In genomic region chr2:60284467-60284821, GRCm38 (mm10) we compare ENCODE assay signal across 8 mouse cellular contexts. TPM values are rescaled to one million over a fixed set of nuclear protein-coding genes. Genes with fewer than 3 reads are reported as not detected.
DNase-seq lines count a peak whose midpoint lies in the region; ATAC-seq and TF ChIP-seq lines count a peak whose summit lies in the region.

Gene Cd302, minus strand, starts transcription at chr2:60284488.

- intact Hi-C loops in left cerebral cortex, adult 2 months (cut with DNase I): loop anchor here (2.0 kb wide), 1 partner anchor 74 kb away; no protein-coding TSS in a partner anchor

- TF ChIP-seq CTCF in left cerebral cortex, adult 2 months (IDR thresholded peaks at IDR 0.05): no peak
- no peak for TF ChIP-seq CTCF in heart, postnatal 0 days (IDR thresholded peaks at IDR 0.05; ENCODE audit: low read depth)

- no peak for DNase-seq in left cerebral cortex, adult 2 months (ENCODE audit: extremely low spot score in 1 of 2, low spot score in 2 of 2)
- no peak for DNase-seq in left cerebral cortex, adult 11 months (ENCODE audit: low spot score)
- no peak for DNase-seq in heart, postnatal 0 days (ENCODE audit: low spot score)
- no peak for DNase-seq in T-cell, adult 2 months (ENCODE audit: low spot score)
- no peak for DNase-seq in ovary, adult 18-20 months (ENCODE audit: low spot score)
- no peak for DNase-seq in right cerebral cortex, postnatal 36 days (ENCODE audit: low spot score in 2 of 2)

- H3K4me1 ChIP-seq in heart, postnatal 0 days (ENCODE audit: control insufficient read depth, insufficient read depth): 0 out of 2 replicates have a peak, but pooled peaks cover 5% of the 10 kb centered on the region
- peaks cover 12% of the 10 kb centered on the region for H3K4me1 ChIP-seq in liver, embryonic 12.5 days

- H3K4me3 ChIP-seq in left cerebral cortex, adult 2 months: peak within 1 kb of the TSS; percentile 49
- peak within 1 kb of the TSS; percentile 41 for H3K4me3 ChIP-seq in heart, postnatal 0 days (ENCODE audit: low read depth, low read length)
- peak within 1 kb of the TSS; percentile 52 for H3K4me3 ChIP-seq in liver, embryonic 12.5 days

- ATAC-seq in common myeloid progenitor, adult 5-6 weeks (replicated peaks; ENCODE audit: low read depth, poor library complexity, severe bottlenecking): 0 out of 2 replicates have a peak, but pooled peaks have one; percentile 0
- ATAC-seq in heart, postnatal 0 days (ENCODE audit: insufficient read depth, low read depth): no peak
- no peak for ATAC-seq in liver, embryonic 12.5 days

- H3K9ac ChIP-seq in heart, postnatal 0 days (replicated peaks; ENCODE audit: low read depth, low read length): peak within 1 kb of the TSS; percentile 27
- peak within 1 kb of the TSS; percentile 32 for H3K9ac ChIP-seq in liver, embryonic 12.5 days

- H3K4me2 ChIP-seq in heart, postnatal 0 days (ENCODE audit: low read depth, low read length): peak within 1 kb of the TSS; percentile 71
- peak within 1 kb of the TSS; percentile 68 for H3K4me2 ChIP-seq in liver, embryonic 12.5 days

- peak within 1 kb of the TSS; percentile 77 for H3K27ac ChIP-seq in left cerebral cortex, adult 2 months
- H3K27ac ChIP-seq in heart, postnatal 0 days (ENCODE audit: low read depth): 0 out of 2 replicates have a peak within 1 kb of the TSS, but pooled peaks have one; percentile 21
- H3K27ac ChIP-seq in liver, embryonic 12.5 days: peak within 1 kb of the TSS; percentile 68

- H3K36me3 ChIP-seq in heart, postnatal 0 days (replicated peaks; ENCODE audit: control insufficient read depth, insufficient read depth, low read length): no peaks in the 10 kb centered on the region
- H3K36me3 ChIP-seq in liver, embryonic 12.5 days: no peaks in the 10 kb centered on the region

- 40% methylated on average over 4 of the region's 4 CpGs for WGBS in heart, postnatal 0 days
- 41% methylated on average over 4 of the region's 4 CpGs for WGBS in liver, embryonic 12.5 days (ENCODE audit: insufficient replicate concordance)

- no peak for TF ChIP-seq EP300 in heart, postnatal 0 days (IDR thresholded peaks at IDR 0.05; ENCODE audit: low read depth)

- no peaks in the 10 kb centered on the region for H3K9me3 ChIP-seq in heart, postnatal 0 days (replicated peaks; ENCODE audit: control insufficient read depth, low read length)
- no peaks in the 10 kb centered on the region for H3K9me3 ChIP-seq in liver, embryonic 12.5 days (replicated peaks)

- no peaks in the 10 kb centered on the region for H3K27me3 ChIP-seq in heart, postnatal 0 days (ENCODE audit: control insufficient read depth, insufficient read depth, low read length)
- H3K27me3 ChIP-seq in liver, embryonic 12.5 days (replicated peaks): peaks cover 36% of the 10 kb centered on the region

RNA-seq across cellular contexts. Expression of gene Cd302, which starts in this region (rescaled TPM):
- total RNA-seq in left cerebral cortex, adult 2 months (2021): 10 to 100 TPM; 18.2 to 19.2 TPM
- 2.9 and 8.8 TPM in 2 replicates for total RNA-seq in common myeloid progenitor, adult 5-6 weeks (2017)
- 9.8 and 11.2 TPM in 2 replicates for total RNA-seq in heart, postnatal 0 days (2014; rRNA removed; ENCODE audit: low replicate concordance)
- 17.8 and 18.3 TPM in 2 replicates for polyA plus RNA-seq in heart, postnatal 0 days (2015; fragmentation: Nextera tagmentation; extraction: Ambion mirVana)
- polyA plus RNA-seq in liver, embryonic 12.5 days (2016; fragmentation: Nextera tagmentation; extraction: Ambion mirVana): 42.2 and 42.4 TPM in 2 replicates

Comparison
In these comparisons a context has a peak if more than half of its experiments do, and no peak if none do; other contexts are left out.
1. H3K27ac ChIP-seq: peak in every context shown above with its lines; median percentile 77 in left cerebral cortex, adult 2 months; 68 in liver, embryonic 12.5 days; 21 in heart, postnatal 0 days.